Mouse (Mus musculus): ENCODE measurements around the gene Gm14435. TPM values are rescaled to one million over a fixed set of nuclear protein-coding genes. Genes with fewer than 3 reads are reported as not detected.
"Not testable (repeated sequence)": the region's sequence is repeated elsewhere in the genome, so short reads cannot be mapped to it uniquely, and the experiment has no call there.

The Gm14435 gene
- polyA plus RNA-seq (2015; fragmentation: Nextera tagmentation; extraction: Ambion mirVana): 8.7 and 8.8 TPM in 2 replicates

- H3K27ac ChIP-seq (ENCODE audit: low read length); H3K4me1 ChIP-seq (ENCODE audit: insufficient read depth, low read depth, low read length); H3K4me2 ChIP-seq (replicated peaks; ENCODE audit: low read depth, low read length); H3K9me3 ChIP-seq (ENCODE audit: low read length); DNase-seq (ENCODE audit: low spot score); H3K9ac ChIP-seq (replicated peaks; ENCODE audit: low read depth); ATAC-seq; H3K36me3 ChIP-seq (ENCODE audit: insufficient read depth, low read length); H3K4me3 ChIP-seq (ENCODE audit: low read depth, low read length); H3K27me3 ChIP-seq (replicated peaks; ENCODE audit: insufficient read depth, low read length): not testable (repeated sequence)
- no CpG with 5 or more reads among the region's 6 CpGs for WGBS
These were observed at the start of gene Gm14435 for GRCm38 (mm10) chr2:176423294-176423693. TSS of gene Gm14435 (plus strand) at chr2:176423594.

Other genes with a start within 250 kb of the Gm14435 start
- 6.9 and 11.3 TPM in 2 replicates for gene 2210418O10Rik, start 197.0 kb upstream of the Gm14435 start, polyA plus RNA-seq (2015; fragmentation: Nextera tagmentation; extraction: Ambion mirVana)
- not detected in 2 replicates for gene Gm11009, start 104.1 kb upstream of the Gm14435 start, polyA plus RNA-seq (2015; fragmentation: Nextera tagmentation; extraction: Ambion mirVana)
- 9.1 and 10.9 TPM in 2 replicates for gene Gm14434, start 63.2 kb downstream of the Gm14435 start, polyA plus RNA-seq (2015; fragmentation: Nextera tagmentation; extraction: Ambion mirVana)
- not detected in 2 replicates for gene Zfp967, start 97.5 kb downstream of the Gm14435 start, polyA plus RNA-seq (2015; fragmentation: Nextera tagmentation; extraction: Ambion mirVana)
- gene Gm14308, start 212.8 kb downstream of the Gm14435 start, polyA plus RNA-seq (2015; fragmentation: Nextera tagmentation; extraction: Ambion mirVana): 5.9 and 10.8 TPM in 2 replicates
- gene Zfp973, start 246.9 kb downstream of the Gm14435 start, polyA plus RNA-seq (2015; fragmentation: Nextera tagmentation; extraction: Ambion mirVana): 4.0 and 4.5 TPM in 2 replicates